Mouse (Mus musculus) midbrain, embryonic 15.5 days (tissue): Measurements from ENCODE around the gene Nol4l. TPM values are rescaled to one million over a fixed set of nuclear protein-coding genes. Genes with fewer than 3 reads are reported as not detected.

Experiments
- ATAC-seq: fragments of 200-750 bp; cut with Nextera tagmentation; replicated peaks from 2 replicates; pipeline ENCODE4 v1.8.0; 2017; ENCODE audit warnings: moderate TSS enrichment
- H3K27ac ChIP-seq: fragments of 300-500 bp; sonication (generic); 2 replicates; pipeline ENCODE4 v1.5.1; 2015; ENCODE audit warnings: mild to moderate bottlenecking, inconsistent platforms
- H3K27me3 ChIP-seq: fragments of 300-500 bp; sonication (generic); replicated peaks from 2 replicates; pipeline ENCODE4 v1.6.1; 2015; ENCODE audit warnings: inconsistent platforms
- H3K36me3 ChIP-seq: fragments of 300-500 bp; sonication (generic); replicated peaks from 2 replicates; pipeline ENCODE4 v1.6.1; 2015; ENCODE audit warnings: inconsistent platforms
- H3K4me1 ChIP-seq: fragments of 300-500 bp; sonication (generic); 2 replicates; pipeline ENCODE4 v1.6.1; 2015; ENCODE audit warnings: inconsistent platforms
- H3K4me2 ChIP-seq: fragments of 300-500 bp; sonication (generic); 2 replicates; pipeline ENCODE4 v1.6.1; 2015; ENCODE audit warnings: inconsistent platforms, mild to moderate bottlenecking, moderate library complexity
- H3K4me3 ChIP-seq: fragments of 300-500 bp; sonication (generic); 2 replicates; pipeline ENCODE4 v1.5.1; 2015; ENCODE audit warnings: mild to moderate bottlenecking, inconsistent platforms
- H3K9ac ChIP-seq: fragments of 300-500 bp; sonication (generic); 2 replicates; pipeline ENCODE4 v1.6.1; 2015; ENCODE audit warnings: mild to moderate bottlenecking, inconsistent platforms
- H3K9me3 ChIP-seq: fragments of 300-500 bp; sonication (generic); 2 replicates; pipeline ENCODE4 v1.6.1; 2016; ENCODE audit warnings: inconsistent platforms
- WGBS: fragments of 180-500 bp; shearing (Covaris S2); methylation state at CpG from one replicate; pipeline ENCODE4 v1.1.7; 2015; ENCODE audit warnings: mixed read lengths; 5-methylcytosine and 5-hydroxymethylcytosine counted together
- polyA plus RNA-seq: library from polyadenylated mRNA; unstranded; fragments of >200 nt; fragmentation: Nextera tagmentation; extraction: Ambion mirVana; gene quantifications from 2 replicates; pipeline ENCODE4 v1.2.1, GENCODE M21; 2015

Nol4l gene
- polyA plus RNA-seq, 1 experiment from 2014 or later: 54.6 TPM

DNA sequence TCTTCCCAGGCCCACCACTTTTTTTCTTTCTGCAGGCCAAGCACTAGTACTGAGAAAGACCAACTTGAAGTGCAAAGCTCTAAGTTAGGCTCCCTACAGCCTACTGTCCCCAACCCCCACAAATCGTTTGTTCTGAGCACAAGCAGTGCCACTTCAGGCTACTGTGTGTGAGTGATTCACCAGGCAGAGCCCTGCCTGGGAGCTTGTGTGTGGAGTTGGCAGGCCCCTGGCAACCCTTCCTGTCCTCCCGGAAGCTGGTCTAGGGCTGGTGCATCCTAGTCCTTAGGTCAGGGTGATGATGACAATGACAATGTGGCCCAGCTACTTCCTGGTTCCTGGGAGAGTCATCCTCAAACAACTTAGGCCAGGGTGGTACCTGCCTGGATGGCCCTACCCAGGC lies 101.3 kb downstream of the Nol4l start:
- no peak for ATAC-seq
- H3K4me1 ChIP-seq: peaks cover 43% of the 10 kb centered on the region
- no peaks in the 10 kb centered on the region for H3K27me3 ChIP-seq
- H3K4me2 ChIP-seq: no peak overlapping the region
- H3K27ac ChIP-seq: peak overlapping the region; percentile 2; the same call in 1 of the 2 replicates
- no peaks in the 10 kb centered on the region for H3K9me3 ChIP-seq
- peaks cover 35% of the 10 kb centered on the region for H3K36me3 ChIP-seq
- no peak overlapping the region for H3K9ac ChIP-seq
- 71% methylated on average over 2 of the region's 2 CpGs for WGBS
- no peak overlapping the region for H3K4me3 ChIP-seq

DNA sequence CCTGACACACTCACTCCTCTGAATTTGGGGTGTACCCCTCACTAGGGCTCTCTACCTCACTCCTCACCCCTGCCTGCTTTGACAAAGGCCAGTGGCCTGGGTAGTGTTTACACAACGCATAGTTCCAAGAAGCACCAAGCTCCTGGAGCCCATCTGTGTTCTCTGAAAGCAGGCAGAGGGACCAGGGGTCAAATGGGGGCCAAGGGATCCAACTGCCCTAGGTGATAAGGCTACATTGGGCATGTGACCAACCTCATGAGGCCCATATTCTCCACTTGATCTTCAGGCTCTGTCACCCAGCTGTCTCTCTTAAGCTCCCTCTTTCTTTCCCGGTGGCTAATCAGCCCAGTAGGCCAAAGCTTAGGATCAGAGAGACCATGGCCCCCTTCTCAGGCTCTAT lies 102.8 kb downstream of the Nol4l start:
- H3K27ac ChIP-seq: peak overlapping the region; percentile 69
- 15% methylated on average over 2 of the region's 2 CpGs for WGBS
- H3K4me2 ChIP-seq: no peak overlapping the region
- H3K9me3 ChIP-seq: no peaks in the 10 kb centered on the region
- ATAC-seq: no peak
- H3K4me1 ChIP-seq: peaks cover 52% of the 10 kb centered on the region
- H3K36me3 ChIP-seq: peaks cover 27% of the 10 kb centered on the region
- no peaks in the 10 kb centered on the region for H3K27me3 ChIP-seq
- no peak overlapping the region for H3K4me3 ChIP-seq
- H3K9ac ChIP-seq: no peak overlapping the region

DNA sequence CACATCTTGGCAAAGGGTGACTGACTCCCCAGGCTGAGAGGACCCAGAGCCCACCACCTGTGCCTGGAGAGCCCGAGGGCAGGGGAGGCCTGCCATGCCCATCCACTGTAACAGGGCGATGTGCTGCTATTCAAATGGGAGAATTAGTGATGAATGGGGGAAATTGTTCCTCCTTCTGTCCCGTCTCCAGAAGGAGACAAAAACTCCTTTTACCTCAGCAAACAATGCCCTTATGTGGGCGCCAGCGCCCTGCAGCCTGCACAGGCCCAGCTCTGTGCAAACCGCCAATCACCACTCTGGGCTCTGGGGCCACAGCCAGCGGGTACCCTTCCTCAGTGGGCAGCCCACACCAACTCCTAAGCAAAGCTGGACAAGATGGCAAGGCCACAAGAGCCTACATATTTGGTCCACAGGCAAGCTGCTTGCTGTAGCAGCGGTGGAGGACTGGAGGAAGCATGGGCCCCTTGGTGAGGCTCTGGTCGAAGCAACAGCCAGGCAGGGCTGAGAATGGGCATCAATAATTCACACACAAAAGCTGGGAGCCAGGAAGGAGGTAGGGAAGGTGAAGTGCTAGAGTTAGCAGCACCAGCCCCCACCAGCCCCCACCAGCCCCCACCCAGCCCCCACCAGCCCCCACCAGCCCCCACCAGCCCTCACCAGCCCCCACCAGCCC lies 103.6 kb downstream of the Nol4l start:
- H3K4me3 ChIP-seq: no peak overlapping the region
- WGBS: 12% methylated on average over 9 of the region's 9 CpGs
- H3K4me2 ChIP-seq: no peak overlapping the region
- peaks cover 54% of the 10 kb centered on the region for H3K4me1 ChIP-seq
- H3K9ac ChIP-seq: peak overlapping the region; percentile 20; the same call in 1 of the 2 replicates
- peak overlapping the region; percentile 68 for H3K27ac ChIP-seq
- peak; percentile 74 for ATAC-seq
- no peaks in the 10 kb centered on the region for H3K9me3 ChIP-seq
- peaks cover 19% of the 10 kb centered on the region for H3K36me3 ChIP-seq
- no peaks in the 10 kb centered on the region for H3K27me3 ChIP-seq

DNA sequence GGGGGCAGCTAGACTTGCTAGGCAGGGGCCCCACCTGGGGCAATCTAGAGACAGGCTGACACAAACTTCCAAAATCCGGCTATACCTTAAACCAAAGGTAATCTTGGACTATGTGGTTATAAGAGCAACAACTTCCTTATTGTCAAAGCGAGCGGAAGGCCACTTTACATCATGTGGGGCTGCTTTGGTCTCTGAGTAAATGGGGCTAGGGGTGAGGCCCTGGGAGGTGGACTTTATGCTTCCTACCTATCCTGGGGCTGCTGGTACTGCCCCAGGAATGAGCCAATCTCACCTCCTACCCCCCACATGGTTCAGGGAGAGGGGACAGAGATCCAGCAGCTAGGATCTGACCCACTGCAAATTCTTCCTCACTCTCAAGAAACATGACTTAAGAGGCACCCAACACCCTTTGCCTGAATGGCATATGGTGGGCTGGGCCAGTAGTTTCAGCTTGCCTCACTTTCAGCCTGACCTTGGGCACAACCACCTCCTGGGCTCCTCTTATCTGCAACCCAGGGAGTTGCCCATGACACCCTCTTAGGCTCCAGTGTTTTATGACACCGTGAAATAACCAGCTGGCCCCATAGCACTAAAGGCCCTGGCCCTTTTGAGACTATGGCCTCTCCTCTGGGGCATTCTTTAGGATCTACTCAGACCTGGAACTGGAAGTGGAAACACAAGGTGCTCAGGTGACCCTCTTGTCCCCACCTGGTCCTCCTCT lies 104.5 kb downstream of the Nol4l start:
- peaks cover 54% of the 10 kb centered on the region for H3K4me1 ChIP-seq

GRCm38 (mm10) chr2:153424557-153424956 lies 105.2 kb downstream of the Nol4l start:
- Histone ChIP-seq H3K36me3 (peaks cover 14% of the 10 kb centered on the region; the same call in 1 of the 2 replicates), H3K4me3 (no peak overlapping the region), H3K27ac (no peak overlapping the region), H3K9me3 (no peaks in the 10 kb centered on the region), H3K27me3 (no peaks in the 10 kb centered on the region), H3K4me1 (peaks cover 54% of the 10 kb centered on the region), H3K4me2 (no peak overlapping the region), H3K9ac (no peak overlapping the region)
- 86% methylated on average over 8 of the region's 8 CpGs for WGBS
- no peak for ATAC-seq

More for the DNA sequence above, 104.5 kb downstream of the Nol4l start:
- no peaks in the 10 kb centered on the region for H3K27me3 ChIP-seq
- no peak overlapping the region for H3K4me3 ChIP-seq
- H3K4me2 ChIP-seq: no peak overlapping the region
- 86% methylated on average over 4 of the region's 4 CpGs for WGBS
- H3K27ac ChIP-seq: peak overlapping the region; percentile 68
- peaks cover 12% of the 10 kb centered on the region; the same call in 1 of the 2 replicates for H3K36me3 ChIP-seq
- no peak overlapping the region for H3K9ac ChIP-seq
- no peak for ATAC-seq
- H3K9me3 ChIP-seq: no peaks in the 10 kb centered on the region

- Histone ChIP-seq H3K4me1 (peaks cover 51% of the 10 kb centered on the region), H3K27ac (peak overlapping the region; percentile 6; the same call in 1 of the 2 replicates)
- no peak for ATAC-seq
These were observed 106.7 kb downstream of the Nol4l start for GRCm38 (mm10) chr2:153423113-153423512.

DNA sequence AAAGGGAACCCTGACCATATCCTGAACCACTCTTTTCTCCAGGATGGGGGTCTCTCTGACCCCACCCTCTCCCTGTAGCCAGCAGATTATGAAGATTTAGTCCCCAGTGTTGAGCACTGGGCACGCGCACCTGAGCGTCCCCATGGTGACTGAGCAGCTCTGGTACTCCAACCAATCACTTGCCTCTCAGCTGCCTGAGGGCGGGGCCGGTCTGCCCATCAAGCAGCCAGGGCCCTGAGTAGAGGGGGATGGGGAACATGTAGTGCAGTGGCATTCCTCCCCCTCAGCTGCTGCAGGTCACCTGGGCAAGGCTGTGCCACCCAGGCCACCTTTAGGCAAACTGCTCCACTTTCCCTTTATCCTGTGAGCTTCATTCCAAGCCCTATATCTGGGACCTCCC lies 107.7 kb downstream of the Nol4l start:
- peaks cover 45% of the 10 kb centered on the region for H3K4me1 ChIP-seq
- no peak overlapping the region for H3K4me3 ChIP-seq
- no peak overlapping the region for H3K9ac ChIP-seq
- H3K9me3 ChIP-seq: no peaks in the 10 kb centered on the region
- peak; percentile 65 for ATAC-seq
- no peak overlapping the region for H3K4me2 ChIP-seq
- no peaks in the 10 kb centered on the region for H3K27me3 ChIP-seq
- H3K27ac ChIP-seq: peak overlapping the region; percentile 46; the same call in 1 of the 2 replicates
- WGBS: 8% methylated on average over 5 of the region's 5 CpGs
- H3K36me3 ChIP-seq: peaks cover 33% of the 10 kb centered on the region; the same call in 1 of the 2 replicates

More at GRCm38 (mm10) chr2:153423113-153423512, 106.7 kb downstream of the Nol4l start:
- Histone ChIP-seq H3K27me3 (no peaks in the 10 kb centered on the region), H3K4me2 (no peak overlapping the region), H3K36me3 (peaks cover 22% of the 10 kb centered on the region; the same call in 1 of the 2 replicates), H3K9me3 (no peaks in the 10 kb centered on the region), H3K9ac (no peak overlapping the region), H3K4me3 (no peak overlapping the region)
- 86% methylated on average over 3 of the region's 3 CpGs for WGBS

GRCm38 (mm10) chr2:153421233-153421632 lies 108.5 kb downstream of the Nol4l start:
- Histone ChIP-seq H3K4me2 (no peak overlapping the region), H3K9me3 (no peaks in the 10 kb centered on the region), H3K36me3 (peaks cover 39% of the 10 kb centered on the region; the same call in 1 of the 2 replicates), H3K4me1 (peaks cover 41% of the 10 kb centered on the region), H3K9ac (no peak overlapping the region), H3K27ac (no peak overlapping the region; the same call in 1 of the 2 replicates), H3K27me3 (no peaks in the 10 kb centered on the region), H3K4me3 (no peak overlapping the region)
- no peak for ATAC-seq

- Histone ChIP-seq H3K4me2 (no peak overlapping the region), H3K9me3 (no peaks in the 10 kb centered on the region), H3K4me3 (no peak overlapping the region), H3K36me3 (peaks cover 47% of the 10 kb centered on the region; the same call in 1 of the 2 replicates), H3K27ac (no peak overlapping the region), H3K9ac (no peak overlapping the region), H3K4me1 (peaks cover 17% of the 10 kb centered on the region), H3K27me3 (no peaks in the 10 kb centered on the region)
- no peak for ATAC-seq
- WGBS: 88% methylated on average over 1 of the region's 1 CpGs
These were observed 111.4 kb downstream of the Nol4l start for GRCm38 (mm10) chr2:153418381-153418780.

DNA sequence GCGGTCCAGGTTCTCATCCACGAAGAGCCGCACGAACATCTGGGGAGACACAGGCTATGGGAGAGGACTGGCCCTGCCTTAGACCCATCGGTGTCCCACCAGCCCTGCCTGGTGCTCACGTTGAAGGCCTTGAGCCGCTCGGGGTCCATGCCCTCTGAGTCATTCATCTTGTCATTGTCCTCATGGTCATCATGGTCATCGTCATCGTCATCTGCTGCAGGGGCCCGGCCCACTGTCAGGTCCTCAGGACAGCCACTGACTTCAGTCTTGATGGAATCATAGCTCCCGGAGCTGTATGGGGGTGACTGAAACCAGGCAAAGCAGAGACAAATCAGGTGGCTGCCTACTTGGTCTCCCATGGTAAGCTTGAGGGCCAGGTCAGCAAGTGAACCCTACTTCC lies 111.9 kb downstream of the Nol4l start:
- ATAC-seq: no peak
- Histone ChIP-seq H3K9me3 (no peaks in the 10 kb centered on the region), H3K36me3 (peaks cover 53% of the 10 kb centered on the region; the same call in 1 of the 2 replicates), H3K4me3 (no peak overlapping the region), H3K4me2 (no peak overlapping the region), H3K27ac (no peak overlapping the region), H3K27me3 (no peaks in the 10 kb centered on the region), H3K9ac (no peak overlapping the region), H3K4me1 (peaks cover 11% of the 10 kb centered on the region)
- 95% methylated on average over 12 of the region's 12 CpGs for WGBS

DNA sequence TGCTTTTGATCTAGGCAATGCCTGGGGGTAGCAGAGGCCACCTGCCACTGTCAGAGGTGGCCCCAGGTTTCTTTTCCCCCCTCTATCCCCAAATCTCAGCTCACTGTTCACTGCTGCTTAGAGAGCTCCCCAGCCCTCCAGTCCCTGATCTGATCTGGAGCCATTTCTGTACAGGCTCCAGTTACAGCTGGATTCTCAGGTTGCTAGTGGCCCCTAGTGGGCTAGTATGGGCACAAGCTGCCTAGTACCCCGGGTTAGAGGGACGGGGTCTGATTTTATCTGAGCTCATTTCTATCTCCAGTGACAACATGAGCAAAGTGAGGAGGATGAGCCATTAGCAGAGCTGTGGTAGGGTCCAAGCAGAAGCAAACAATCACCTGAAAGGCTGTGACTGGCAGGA lies 115.2 kb downstream of the Nol4l start:
- ATAC-seq: no peak
- no peaks in the 10 kb centered on the region for H3K27me3 ChIP-seq
- H3K4me2 ChIP-seq: no peak overlapping the region
- H3K27ac ChIP-seq: no peak overlapping the region
- no peak overlapping the region for H3K4me3 ChIP-seq
- no peaks in the 10 kb centered on the region for H3K9me3 ChIP-seq
- no peaks in the 10 kb centered on the region for H3K4me1 ChIP-seq
- H3K36me3 ChIP-seq: peaks cover 71% of the 10 kb centered on the region
- H3K9ac ChIP-seq: no peak overlapping the region
- 29% methylated on average over 2 of the region's 2 CpGs for WGBS

DNA sequence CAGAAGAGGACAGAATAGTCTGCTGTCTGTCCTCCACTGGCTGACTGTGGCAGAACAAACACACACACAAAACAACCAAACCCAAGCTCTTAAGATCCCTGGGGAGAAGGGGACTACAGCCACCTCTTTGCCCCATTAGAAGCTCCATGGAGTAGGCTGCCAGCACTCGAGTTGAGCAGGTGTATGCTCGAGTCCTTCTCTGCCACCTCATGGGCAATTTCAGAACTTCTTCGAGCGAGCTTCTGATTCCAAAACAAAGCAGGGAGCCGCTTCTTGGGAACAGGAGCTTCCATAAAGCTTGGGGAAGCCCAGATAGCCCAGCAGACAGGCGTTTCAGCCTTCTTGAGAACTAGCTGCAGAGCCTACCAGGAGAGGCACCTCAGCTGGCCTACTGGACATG lies 117.2 kb downstream of the Nol4l start:
- no peaks in the 10 kb centered on the region for H3K9me3 ChIP-seq
- H3K4me2 ChIP-seq: no peak overlapping the region
- no peak overlapping the region for H3K4me3 ChIP-seq
- H3K36me3 ChIP-seq: peaks cover 63% of the 10 kb centered on the region
- H3K4me1 ChIP-seq: no peaks in the 10 kb centered on the region
- no peak for ATAC-seq
- H3K9ac ChIP-seq: no peak overlapping the region
- 67% methylated on average over 6 of the region's 6 CpGs for WGBS
- no peaks in the 10 kb centered on the region for H3K27me3 ChIP-seq
- H3K27ac ChIP-seq: no peak overlapping the region
